Mouse (Mus musculus) activated CD4-positive, CD25-positive, alpha-beta regulatory T cell, adult 4 months (primary cell): ENCODE measurements around the gene Nmnat2. TPM values are rescaled to one million over a fixed set of nuclear protein-coding genes. Genes with fewer than 3 reads are reported as not detected.

Experiments
- ATAC-seq: one replicate; pipeline ENCODE4 v1.8.0; 2017
- polyA plus RNA-seq, 2 experiments: library from polyadenylated mRNA; unstranded; fragments of 100-300 nt; shearing (Covaris generic); gene quantifications; one replicate each; pipeline ENCODE4 v1.2.1; 2017

Nmnat2 gene
- polyA plus RNA-seq, 2 experiments from 2014 or later, result 1.4 to 2.0 TPM

GRCm38 (mm10) chr1:153127622-153128021, 172.8 kb downstream of the Nmnat2 start:
- ATAC-seq, result no peak

GRCm38 (mm10) chr1:153128780-153129179, 174.0 kb downstream of the Nmnat2 start:
- ATAC-seq, result no peak

GRCm38 (mm10) chr1:153129992-153130713, 175.4 kb downstream of the Nmnat2 start:
- peak; percentile 72 for ATAC-seq

GRCm38 (mm10) chr1:153133865-153134781, 179.3 kb downstream of the Nmnat2 start:
- ATAC-seq, result no peak

GRCm38 (mm10) chr1:153136647-153137046, 181.9 kb downstream of the Nmnat2 start:
- ATAC-seq, result no peak

- ATAC-seq, result no peak
Observed at GRCm38 (mm10) chr1:153138486-153138885, 183.7 kb downstream of the Nmnat2 start.

- ATAC-seq, result no peak
Observed at GRCm38 (mm10) chr1:153139635-153140034, 184.8 kb downstream of the Nmnat2 start.

- ATAC-seq, result no peak
Observed at GRCm38 (mm10) chr1:153140265-153140664, 185.5 kb downstream of the Nmnat2 start.

GRCm38 (mm10) chr1:153140747-153141228, 186.0 kb downstream of the Nmnat2 start:
- ATAC-seq, result peak; percentile 99

- no peak for ATAC-seq
Observed at GRCm38 (mm10) chr1:153144021-153144420, 189.2 kb downstream of the Nmnat2 start.

GRCm38 (mm10) chr1:153145791-153146190, 191.0 kb downstream of the Nmnat2 start:
- ATAC-seq, result no peak

GRCm38 (mm10) chr1:153152594-153152993, 197.8 kb downstream of the Nmnat2 start:
- no peak for ATAC-seq

- ATAC-seq, result no peak
Observed at GRCm38 (mm10) chr1:153153619-153154137, 198.9 kb downstream of the Nmnat2 start.

- ATAC-seq, result no peak
Observed at GRCm38 (mm10) chr1:153155364-153155763, 200.6 kb downstream of the Nmnat2 start.

GRCm38 (mm10) chr1:153157021-153157623, 202.3 kb downstream of the Nmnat2 start:
- ATAC-seq, result no peak

GRCm38 (mm10) chr1:153159137-153159536, 204.3 kb downstream of the Nmnat2 start:
- ATAC-seq, result no peak

GRCm38 (mm10) chr1:153163831-153164230, 209.0 kb downstream of the Nmnat2 start:
- no peak for ATAC-seq

- ATAC-seq, result no peak
Observed at GRCm38 (mm10) chr1:153168293-153168692, 213.5 kb downstream of the Nmnat2 start.
